Mouse (Mus musculus) erythroid progenitor cell, adult 5-6 weeks (primary cell): ENCODE measurements at regions not wholly inside any gene's neighbourhood (a gene's known extent, or its start where the extent isn't known, plus 50 kb on each side); places are given as distances from the start of the nearest gene placed in this dataset.
A peak's percentile ranks its signal among the peaks of the same experiment; 100 is the strongest.

Source experiments
- ATAC-seq: replicated peaks from 2 replicates; pipeline ENCODE4 v1.8.0; 2016; ENCODE audit warnings: moderate number of reproducible peaks, mild to moderate bottlenecking, moderate TSS enrichment, inconsistent platforms; ENCODE audit not compliant: poor library complexity, low FRiP score, severe bottlenecking

GRCm38 (mm10) chr11:90802569-90803363 lies 114.6 kb upstream of the Tom1l1 start:
- ATAC-seq = no peak

GRCm38 (mm10) chr11:90797577-90797976 lies 109.4 kb upstream of the Tom1l1 start:
- ATAC-seq = no peak

GRCm38 (mm10) chr11:90783537-90783936 lies 95.4 kb upstream of the Tom1l1 start:
- ATAC-seq = 0 out of 2 replicates have a peak, but pooled peaks have one; percentile 30

GRCm38 (mm10) chr11:90782975-90783374 lies 94.8 kb upstream of the Tom1l1 start:
- ATAC-seq = no peak

GRCm38 (mm10) chr11:90775752-90776151 lies 87.6 kb upstream of the Tom1l1 start:
- ATAC-seq = no peak

GRCm38 (mm10) chr11:90755981-90756380 lies 67.8 kb upstream of the Tom1l1 start:
- no peak for ATAC-seq

GRCm38 (mm10) chr11:90748448-90748847 lies 60.3 kb upstream of the Tom1l1 start:
- ATAC-seq = no peak

GRCm38 (mm10) chr11:90741952-90742617 lies 53.9 kb upstream of the Tom1l1 start:
- ATAC-seq = no peak

- ATAC-seq = no peak
These were observed 51.3 kb upstream of the Tom1l1 start for GRCm38 (mm10) chr11:90739501-90739900.

GRCm38 (mm10) chr11:90738741-90739140 lies 50.6 kb upstream of the Tom1l1 start:
- ATAC-seq = no peak
